Mouse (Mus musculus) kidney, embryonic 15.5 days (tissue): ENCODE measurements around the gene Mb21d2. TPM values are rescaled to one million over a fixed set of nuclear protein-coding genes. Genes with fewer than 3 reads are reported as not detected.

Experiments used
- ATAC-seq: fragments of 200-750 bp; cut with Nextera tagmentation; replicated peaks from 2 replicates; pipeline ENCODE4 v1.8.0; 2017; ENCODE audit warnings: moderate TSS enrichment; ENCODE audit not compliant: low FRiP score
- H3K27ac ChIP-seq: fragments of 300-500 bp; sonication (generic); 2 replicates; pipeline ENCODE4 v1.5.1; 2015; ENCODE audit warnings: mild to moderate bottlenecking, inconsistent platforms
- H3K27me3 ChIP-seq: fragments of 300-500 bp; sonication (generic); 2 replicates; pipeline ENCODE4 v1.6.1; 2015; ENCODE audit warnings: inconsistent platforms
- H3K36me3 ChIP-seq: fragments of 300-500 bp; sonication (generic); 2 replicates; pipeline ENCODE4 v1.6.1; 2015; ENCODE audit warnings: inconsistent platforms
- H3K4me1 ChIP-seq: fragments of 300-500 bp; sonication (generic); 2 replicates; pipeline ENCODE4 v1.6.1; 2015; ENCODE audit warnings: inconsistent platforms
- H3K4me2 ChIP-seq: fragments of 300-500 bp; sonication (generic); 2 replicates; pipeline ENCODE4 v1.6.1; 2015; ENCODE audit warnings: moderate library complexity, mild to moderate bottlenecking, inconsistent platforms
- H3K4me3 ChIP-seq: fragments of 300-500 bp; sonication (generic); replicated peaks from 2 replicates; pipeline ENCODE4 v1.5.1; 2015; ENCODE audit warnings: mild to moderate bottlenecking, inconsistent platforms
- H3K9ac ChIP-seq: fragments of 300-500 bp; sonication (generic); 2 replicates; pipeline ENCODE4 v1.6.1; 2015; ENCODE audit warnings: mild to moderate bottlenecking, inconsistent platforms
- H3K9me3 ChIP-seq: fragments of 300-500 bp; sonication (generic); replicated peaks from 2 replicates; pipeline ENCODE4 v1.6.1; 2016; ENCODE audit warnings: inconsistent platforms
- WGBS: fragments of 180-500 bp; shearing (Covaris S2); methylation state at CpG from one replicate; pipeline ENCODE4 v1.1.7; 2015; ENCODE audit warnings: mixed read lengths; 5-methylcytosine and 5-hydroxymethylcytosine counted together
- polyA plus RNA-seq: library from polyadenylated mRNA; unstranded; fragments of >200 nt; fragmentation: Nextera tagmentation; extraction: Ambion mirVana; gene quantifications from 2 replicates; pipeline ENCODE4 v1.2.1, GENCODE M21; 2015

The Mb21d2 gene
- polyA plus RNA-seq, 1 experiment from 2014 or later, result 6.7 TPM

DNA sequence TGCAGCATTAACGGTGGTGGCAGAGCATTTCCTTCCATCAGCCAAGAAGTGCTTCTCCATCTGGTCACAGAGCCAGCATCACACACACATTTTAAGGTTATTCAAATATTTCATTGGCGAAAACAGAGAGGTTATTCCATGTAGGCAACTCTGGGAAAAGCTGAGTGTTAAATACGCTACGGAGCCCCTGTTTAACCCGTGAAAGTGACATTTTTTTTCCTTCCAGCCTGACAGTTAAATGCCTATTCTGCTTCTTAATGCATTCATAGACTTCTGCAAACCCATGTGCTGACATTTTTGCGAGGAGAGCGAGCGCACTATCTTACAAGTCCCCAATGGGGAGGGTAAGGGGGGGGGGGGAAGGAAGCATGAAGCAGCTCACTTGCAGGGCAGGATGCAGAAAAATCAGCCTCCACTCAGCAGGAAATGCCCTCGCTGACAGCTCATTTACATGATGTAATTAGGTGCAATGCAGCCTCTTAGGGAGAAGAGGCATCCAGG, 52.3 kb downstream of the Mb21d2 start:
- no peak overlapping the region for H3K4me3 ChIP-seq
- no peaks in the 10 kb centered on the region for H3K36me3 ChIP-seq

GRCm38 (mm10) chr16:28873404-28873895, 56.0 kb downstream of the Mb21d2 start:
- 80% methylated on average over 8 of the region's 8 CpGs for WGBS
- no peak overlapping the region for H3K4me3 ChIP-seq
- no peak for ATAC-seq
- no peak overlapping the region for H3K4me2 ChIP-seq
- no peak overlapping the region for H3K27ac ChIP-seq
- H3K4me1 ChIP-seq, result peaks cover 27% of the 10 kb centered on the region
- no peaks in the 10 kb centered on the region for H3K36me3 ChIP-seq
- H3K9ac ChIP-seq, result no peak overlapping the region
- no peaks in the 10 kb centered on the region for H3K9me3 ChIP-seq
- H3K27me3 ChIP-seq, result no peaks in the 10 kb centered on the region

More for the DNA sequence above, 52.3 kb downstream of the Mb21d2 start:
- H3K27me3 ChIP-seq, result no peaks in the 10 kb centered on the region
- peaks cover 31% of the 10 kb centered on the region for H3K4me1 ChIP-seq
- no peak overlapping the region for H3K9ac ChIP-seq
- H3K4me2 ChIP-seq, result no peak overlapping the region
- ATAC-seq, result no peak
- H3K9me3 ChIP-seq, result no peaks in the 10 kb centered on the region
- 52% methylated on average over 9 of the region's 9 CpGs for WGBS
- H3K27ac ChIP-seq, result no peak overlapping the region

GRCm38 (mm10) chr16:28870860-28871259, 58.6 kb downstream of the Mb21d2 start:
- Histone ChIP-seq H3K9me3 (no peaks in the 10 kb centered on the region), H3K27me3 (no peaks in the 10 kb centered on the region), H3K4me2 (no peak overlapping the region), H3K4me1 (peaks cover 24% of the 10 kb centered on the region), H3K27ac (0 out of 2 replicates have a peak overlapping the region, but pooled peaks have one; percentile 4), H3K4me3 (no peak overlapping the region), H3K36me3 (no peaks in the 10 kb centered on the region), H3K9ac (no peak overlapping the region)
- ATAC-seq, result no peak
- WGBS, result 52% methylated on average over 9 of the region's 9 CpGs

DNA sequence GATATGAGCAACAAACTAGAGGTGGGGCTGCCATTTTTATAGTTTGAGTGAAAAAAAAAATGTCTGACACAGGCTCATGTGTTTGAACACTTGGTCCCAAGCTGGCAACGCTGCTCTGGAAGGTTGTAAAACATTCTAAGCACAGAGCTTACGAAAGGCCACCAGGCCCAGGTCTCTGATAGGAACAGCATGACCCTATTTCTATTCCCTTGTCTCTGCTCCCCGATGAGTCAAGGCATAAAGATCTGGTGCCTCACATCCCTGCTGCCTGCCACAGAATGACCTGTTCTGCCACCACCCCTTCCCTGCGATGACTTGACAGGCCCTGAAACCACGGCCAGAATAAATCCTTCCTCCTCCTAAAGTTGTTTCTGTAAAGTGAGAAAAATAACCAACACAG, 59.0 kb downstream of the Mb21d2 start:
- WGBS, result 47% methylated on average over 5 of the region's 5 CpGs
- H3K4me3 ChIP-seq, result no peak overlapping the region
- H3K27ac ChIP-seq, result 0 out of 2 replicates have a peak overlapping the region, but pooled peaks have one; percentile 4
- no peak for ATAC-seq
- H3K9me3 ChIP-seq, result no peaks in the 10 kb centered on the region
- H3K36me3 ChIP-seq, result no peaks in the 10 kb centered on the region
- peaks cover 24% of the 10 kb centered on the region for H3K4me1 ChIP-seq
- H3K4me2 ChIP-seq, result no peak overlapping the region
- no peak overlapping the region for H3K9ac ChIP-seq
- H3K27me3 ChIP-seq, result no peaks in the 10 kb centered on the region

- Histone ChIP-seq H3K4me2 (no peak overlapping the region), H3K27me3 (no peaks in the 10 kb centered on the region), H3K4me1 (peaks cover 24% of the 10 kb centered on the region), H3K9ac (no peak overlapping the region), H3K36me3 (no peaks in the 10 kb centered on the region), H3K27ac (no peak overlapping the region), H3K9me3 (no peaks in the 10 kb centered on the region), H3K4me3 (no peak overlapping the region)
- WGBS, result 58% methylated on average over 9 of the region's 9 CpGs
- no peak for ATAC-seq
These were observed 60.6 kb downstream of the Mb21d2 start for GRCm38 (mm10) chr16:28868864-28869263.

DNA sequence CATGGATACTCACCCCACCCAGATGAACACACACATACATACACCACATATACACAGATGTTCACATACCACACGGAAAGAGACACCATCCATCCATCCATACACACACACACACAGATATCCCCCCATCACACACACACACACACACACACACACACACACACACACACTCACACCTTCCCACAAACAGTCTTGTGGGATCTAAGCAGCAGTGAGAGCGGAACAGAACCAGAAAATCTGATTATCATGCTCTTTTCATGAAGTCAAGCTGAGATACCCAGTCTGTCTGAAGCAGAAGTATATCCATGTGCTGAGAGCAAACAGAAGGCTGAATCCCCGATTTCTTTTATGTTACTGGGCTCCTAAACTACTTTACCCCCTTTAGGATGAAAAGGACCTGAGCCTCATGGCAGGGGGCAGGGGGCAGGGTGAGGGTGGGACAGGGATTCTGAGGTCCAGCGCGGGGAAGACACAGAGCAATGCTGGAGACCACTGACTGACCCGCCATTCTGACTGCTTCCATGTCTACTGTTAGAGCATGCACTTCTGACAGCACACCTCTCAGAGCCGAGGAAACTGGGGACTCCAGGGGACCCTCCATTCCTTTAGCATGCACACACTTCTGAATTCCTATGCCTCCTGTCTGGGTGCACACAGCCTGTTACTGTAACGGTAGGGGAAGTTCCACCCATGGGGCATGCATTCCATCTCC, 62.7 kb downstream of the Mb21d2 start:
- Histone ChIP-seq H3K27me3 (no peaks in the 10 kb centered on the region), H3K36me3 (no peaks in the 10 kb centered on the region), H3K4me1 (peaks cover 43% of the 10 kb centered on the region), H3K9ac (no peak overlapping the region), H3K27ac (no peak overlapping the region), H3K4me3 (no peak overlapping the region), H3K4me2 (no peak overlapping the region), H3K9me3 (no peaks in the 10 kb centered on the region)
- no peak for ATAC-seq
- whole genome bisulfite sequencing, result 76% methylated on average over 8 of the region's 8 CpGs

- Histone ChIP-seq H3K27ac (no peak overlapping the region), H3K27me3 (no peaks in the 10 kb centered on the region), H3K36me3 (no peaks in the 10 kb centered on the region), H3K9me3 (no peaks in the 10 kb centered on the region), H3K4me1 (peaks cover 40% of the 10 kb centered on the region), H3K9ac (no peak overlapping the region), H3K4me2 (no peak overlapping the region), H3K4me3 (no peak overlapping the region)
- ATAC-seq, result no peak
- WGBS, result 50% methylated on average over 6 of the region's 6 CpGs
These were observed 65.9 kb downstream of the Mb21d2 start for GRCm38 (mm10) chr16:28863616-28864015.

GRCm38 (mm10) chr16:28862093-28862492, 67.4 kb downstream of the Mb21d2 start:
- Histone ChIP-seq H3K36me3 (no peaks in the 10 kb centered on the region), H3K27ac (peak overlapping the region; percentile 37; the same call in 1 of the 2 replicates), H3K4me3 (no peak overlapping the region), H3K27me3 (no peaks in the 10 kb centered on the region), H3K4me1 (peaks cover 41% of the 10 kb centered on the region), H3K9ac (no peak overlapping the region), H3K9me3 (no peaks in the 10 kb centered on the region), H3K4me2 (peak overlapping the region; percentile 23)
- 11% methylated on average over 7 of the region's 7 CpGs for WGBS
- ATAC-seq, result peak; percentile 59

GRCm38 (mm10) chr16:28859678-28860077, 69.8 kb downstream of the Mb21d2 start:
- Histone ChIP-seq H3K4me3 (no peak overlapping the region), H3K36me3 (no peaks in the 10 kb centered on the region), H3K4me1 (peaks cover 41% of the 10 kb centered on the region), H3K27me3 (no peaks in the 10 kb centered on the region), H3K9me3 (no peaks in the 10 kb centered on the region), H3K9ac (no peak overlapping the region), H3K27ac (0 out of 2 replicates have a peak overlapping the region, but pooled peaks have one; percentile 18), H3K4me2 (no peak overlapping the region)
- ATAC-seq, result no peak
- 64% methylated on average over 7 of the region's 7 CpGs for WGBS

DNA sequence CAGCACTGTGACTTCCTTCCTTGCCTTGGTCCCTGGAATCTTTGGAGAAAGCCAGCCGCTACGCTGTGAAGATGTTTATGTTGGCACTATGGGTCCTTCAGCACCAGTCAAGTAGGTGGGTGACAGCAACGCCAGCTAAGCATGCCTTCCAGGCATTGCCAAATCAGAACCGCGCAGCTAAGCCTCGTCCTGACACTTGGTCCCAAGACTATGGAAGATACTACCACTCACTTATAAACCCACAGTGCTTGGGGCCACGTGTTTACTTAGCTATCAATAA, 70.5 kb downstream of the Mb21d2 start:
- Histone ChIP-seq H3K36me3 (no peaks in the 10 kb centered on the region), H3K4me1 (peaks cover 41% of the 10 kb centered on the region), H3K4me3 (no peak overlapping the region), H3K9ac (no peak overlapping the region), H3K27me3 (no peaks in the 10 kb centered on the region), H3K9me3 (no peaks in the 10 kb centered on the region), H3K4me2 (peak overlapping the region; percentile 25; the same call in 1 of the 2 replicates), H3K27ac (peak overlapping the region; percentile 32; the same call in 1 of the 2 replicates)
- ATAC-seq, result no peak
- 67% methylated on average over 7 of the region's 7 CpGs for WGBS

DNA sequence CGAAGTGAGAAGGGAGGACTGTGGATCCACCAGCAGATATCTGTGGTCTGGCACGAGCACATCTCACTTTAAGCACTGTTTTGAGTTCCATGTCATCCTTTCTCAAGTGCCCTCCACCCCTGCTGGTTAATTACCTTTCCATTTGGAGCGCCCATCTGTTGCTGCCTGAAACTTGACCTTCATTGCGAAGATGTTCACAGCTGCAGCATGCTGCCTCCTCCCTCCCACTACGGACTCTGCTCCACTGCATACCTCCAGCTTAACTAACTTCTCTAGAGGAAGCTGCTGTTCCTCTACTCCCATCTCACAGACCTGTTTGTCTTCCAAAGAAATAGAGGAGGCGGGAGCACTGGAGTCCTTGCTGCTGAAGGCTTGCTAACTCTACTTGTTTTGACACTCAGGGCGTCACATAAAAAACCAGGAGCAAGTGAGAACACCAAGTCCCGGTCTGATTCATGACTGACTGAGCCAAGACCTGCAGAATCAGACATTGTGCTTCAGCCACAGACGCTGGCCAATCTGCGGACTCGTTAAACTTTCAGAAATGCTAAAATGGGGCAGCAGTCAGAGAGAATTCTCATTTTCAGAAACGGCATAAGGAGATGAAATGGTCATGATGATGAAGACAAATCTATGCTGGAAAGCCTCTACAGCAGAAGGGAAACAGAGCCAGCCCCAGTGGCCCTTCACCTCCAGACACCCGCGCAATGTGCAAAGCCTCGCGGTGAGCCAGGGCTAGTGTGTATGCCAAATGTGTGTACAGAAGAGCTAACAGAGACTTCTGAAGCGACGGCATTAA, 71.1 kb downstream of the Mb21d2 start:
- peak; percentile 84 for ATAC-seq
- peak overlapping the region; percentile 25; the same call in 1 of the 2 replicates for H3K4me2 ChIP-seq

GRCm38 (mm10) chr16:28851409-28851821, 78.1 kb downstream of the Mb21d2 start:
- peaks cover 25% of the 10 kb centered on the region for H3K4me1 ChIP-seq
- 11% methylated on average over 11 of the region's 11 CpGs for WGBS
- H3K9me3 ChIP-seq, result no peaks in the 10 kb centered on the region
- H3K36me3 ChIP-seq, result peaks cover 7% of the 10 kb centered on the region; the same call in 1 of the 2 replicates
- ATAC-seq, result peak; percentile 80
- peak overlapping the region; percentile 51 for H3K4me2 ChIP-seq
- no peak overlapping the region for H3K9ac ChIP-seq
- no peaks in the 10 kb centered on the region for H3K27me3 ChIP-seq
- H3K27ac ChIP-seq, result peak overlapping the region; percentile 75
- H3K4me3 ChIP-seq, result peak overlapping the region; percentile 17

More for the DNA sequence above, 71.1 kb downstream of the Mb21d2 start:
- Histone ChIP-seq H3K36me3 (no peaks in the 10 kb centered on the region), H3K9ac (no peak overlapping the region), H3K4me3 (no peak overlapping the region), H3K4me1 (peaks cover 39% of the 10 kb centered on the region), H3K9me3 (no peaks in the 10 kb centered on the region), H3K27ac (peak overlapping the region; percentile 32; the same call in 1 of the 2 replicates), H3K27me3 (no peaks in the 10 kb centered on the region)
- WGBS, result 40% methylated on average over 18 of the region's 18 CpGs
